Mouse (Mus musculus): ENCODE data around the gene Sod3.

GRCm38 (mm10) chr5:52346890-52347289, 16.7 kb upstream of the Sod3 start:
- TF ChIP-seq EP300 (IDR thresholded peaks at IDR 0.05; ENCODE audit: low read depth) (no peak), CTCF (IDR thresholded peaks at IDR 0.05; ENCODE audit: low read depth) (no peak)

Measured in liver, embryonic 14.5 days (tissue).